Mouse (Mus musculus) G1E (cell line): ENCODE data around the gene Gm3512. TPM values are rescaled to one million over a fixed set of nuclear protein-coding genes. Genes with fewer than 3 reads are reported as not detected.
"Not testable (repeated sequence)": the region's sequence is repeated elsewhere in the genome, so short reads cannot be mapped to it uniquely, and the experiment has no call there.

ENCODE experiments used
- ATAC-seq: 2 replicates; pipeline ENCODE4 v1.8.0; 2016; ENCODE audit warnings: mild to moderate bottlenecking; ENCODE audit not compliant: insufficient number of reproducible peaks, poor library complexity, low FRiP score, severe bottlenecking; ENCODE audit errors: extremely low read depth
- DNase-seq: peaks from one replicate; pipeline ENCODE4 v3.0.0; 2012; ENCODE audit warnings: low spot score
- H3K27me3 ChIP-seq: 2 replicates; pipeline ENCODE4 v1.6.1; 2012; ENCODE audit warnings: mild to moderate bottlenecking, low read length, inconsistent platforms; ENCODE audit not compliant: insufficient read depth
- H3K36me3 ChIP-seq: replicated peaks from 2 replicates; pipeline ENCODE3; 2012; ENCODE audit warnings: mild to moderate bottlenecking, inconsistent platforms
- H3K4me1 ChIP-seq: 2 replicates; pipeline ENCODE4 v1.6.1; 2012; ENCODE audit warnings: low read depth, low read length, inconsistent platforms, mixed read lengths; ENCODE audit not compliant: insufficient read depth
- H3K4me3 ChIP-seq: 2 replicates; pipeline ENCODE4 v1.5.1; 2012; ENCODE audit warnings: low read depth, mild to moderate bottlenecking, inconsistent platforms, low read length, moderate library complexity, mixed read lengths
- H3K9me3 ChIP-seq: replicated peaks from 2 replicates; pipeline ENCODE4 v1.6.1; 2012; ENCODE audit warnings: inconsistent platforms
- polyA plus RNA-seq: library from polyadenylated mRNA; stranded (reverse); fragments of >175 nt; gene quantifications from 2 replicates; pipeline ENCODE4 v1.2.3, GENCODE M21; 2012
- total RNA-seq, 2 experiments: library from RNA; stranded (forward) in 1 of 2; stranded (reverse) in 1 of 2; fragments of 200-1000 nt in 1 of 2; fragments of >200 nt in 1 of 2; fragmentation: Nextera tagmentation in 1 of 2; gene quantifications; 2 replicates each; pipeline ENCODE4 v1.2.3; 2014 to 2017

The Gm3512 gene
- total RNA-seq (2014; fragmentation: Nextera tagmentation) (not detected in 2 replicates), total RNA-seq (2017) (not detected in 2 replicates), polyA plus RNA-seq (not detected in 2 replicates)

- not testable (repeated sequence) for H3K4me1 ChIP-seq, H3K9me3 ChIP-seq, ATAC-seq, DNase-seq, H3K4me3 ChIP-seq, H3K27me3 ChIP-seq, H3K36me3 ChIP-seq
These were observed at the start of gene Gm3512 for GRCm38 (mm10) chr14:7174483-7174971. Gene Gm3512, minus strand, starts transcription at chr14:7174533.

DNA sequence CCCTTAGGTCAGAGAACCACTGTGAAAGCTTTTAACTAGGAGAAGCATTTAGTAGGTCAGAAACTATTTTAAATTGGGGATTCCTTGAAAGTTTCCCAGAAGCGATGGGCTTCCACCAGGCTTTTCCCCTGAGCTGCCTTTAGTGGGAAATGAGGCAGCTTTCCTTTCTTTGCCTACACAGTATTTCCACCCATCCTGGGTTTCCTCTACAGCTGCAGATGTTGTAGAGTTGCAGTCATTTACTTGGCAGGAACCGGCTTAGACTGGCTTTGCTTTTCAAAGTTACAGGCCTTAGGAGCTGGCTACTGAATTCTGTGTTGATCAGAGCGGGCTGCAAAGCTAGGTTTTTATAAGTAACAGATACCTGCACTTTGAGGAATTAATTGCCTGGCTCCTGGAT is 25.7 kb upstream of the Gm3512 start:
- H3K36me3 ChIP-seq, H3K4me1 ChIP-seq, H3K9me3 ChIP-seq, DNase-seq, H3K4me3 ChIP-seq, H3K27me3 ChIP-seq, ATAC-seq: not testable (repeated sequence)

DNA sequence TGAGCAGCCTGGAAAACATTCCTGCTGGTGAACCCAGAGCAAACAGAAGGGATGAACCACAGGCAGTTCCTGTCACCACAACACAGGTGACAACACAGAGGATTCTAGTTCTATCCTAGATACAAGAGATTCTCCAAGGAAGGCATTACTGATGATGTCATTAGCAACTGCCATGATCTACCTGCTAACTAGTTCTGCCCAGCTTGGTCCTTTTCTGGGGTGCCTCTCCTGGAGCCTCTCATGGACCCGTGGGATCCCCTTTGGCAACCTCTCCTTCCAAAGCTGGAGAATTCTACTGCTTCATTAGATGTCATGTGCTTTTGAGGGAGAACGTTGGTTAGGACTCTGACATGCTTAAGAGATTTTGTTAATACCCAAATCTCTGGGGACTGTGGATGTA is 20.1 kb upstream of the Gm3512 start, which contains the start of gene Gm16434:
Gm16434 (minus strand) TSS at position 101 of the 400 bp plus-strand sequence.
- DNase-seq, ATAC-seq, H3K4me3 ChIP-seq, H3K4me1 ChIP-seq, H3K27me3 ChIP-seq, H3K9me3 ChIP-seq, H3K36me3 ChIP-seq: not testable (repeated sequence)

DNA sequence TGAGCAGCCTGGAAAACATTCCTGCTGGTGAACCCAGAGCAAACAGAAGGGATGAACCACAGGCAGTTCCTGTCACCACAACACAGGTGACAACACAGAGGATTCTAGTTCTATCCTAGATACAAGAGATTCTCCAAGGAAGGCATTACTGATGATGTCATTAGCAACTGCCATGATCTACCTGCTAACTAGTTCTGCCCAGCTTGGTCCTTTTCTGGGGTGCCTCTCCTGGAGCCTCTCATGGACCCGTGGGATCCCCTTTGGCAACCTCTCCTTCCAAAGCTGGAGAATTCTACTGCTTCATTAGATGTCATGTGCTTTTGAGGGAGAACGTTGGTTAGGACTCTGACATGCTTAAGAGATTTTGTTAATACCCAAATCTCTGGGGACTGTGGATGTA is 49.0 kb downstream of the Gm3512 start, which contains the start of gene Gm6676:
Gm6676 (minus strand) TSS at position 101 of the 400 bp plus-strand sequence.
- DNase-seq, result not testable (repeated sequence)

GRCm38 (mm10) chr14:7105124-7105802 is 69.1 kb downstream of the Gm3512 start:
- not testable (repeated sequence) for H3K36me3 ChIP-seq, H3K9me3 ChIP-seq, H3K4me1 ChIP-seq, H3K27me3 ChIP-seq, DNase-seq, H3K4me3 ChIP-seq, ATAC-seq

More for the DNA sequence above, 49.0 kb downstream of the Gm3512 start, which contains the start of gene Gm6676:
- not testable (repeated sequence) for ATAC-seq, H3K4me3 ChIP-seq, H3K4me1 ChIP-seq, H3K27me3 ChIP-seq, H3K9me3 ChIP-seq, H3K36me3 ChIP-seq

Other genes starting within 250 kb of the Gm3512 start
- not detected in 2 replicates for gene Gm6356, start 200.7 kb downstream of the Gm3512 start, total RNA-seq (2014; fragmentation: Nextera tagmentation)
- gene Gm6356, start 200.7 kb downstream of the Gm3512 start, total RNA-seq (2017), result 0.11 TPM in 1 of 2 replicates, not detected in the other
- gene Gm6356, start 200.7 kb downstream of the Gm3512 start, polyA plus RNA-seq, result not detected in 2 replicates
- not detected in 2 replicates for gene Gm10406, start 147.1 kb downstream of the Gm3512 start, total RNA-seq (2014; fragmentation: Nextera tagmentation)
- 0.49 TPM in 1 of 2 replicates, not detected in the other for gene Gm10406, start 147.1 kb downstream of the Gm3512 start, total RNA-seq (2017)
- gene Gm10406, start 147.1 kb downstream of the Gm3512 start, polyA plus RNA-seq, result not detected in 2 replicates
- not detected in 2 replicates for gene Gm3685, start 129.6 kb downstream of the Gm3512 start, total RNA-seq (2014; fragmentation: Nextera tagmentation)
- not detected in 2 replicates for gene Gm3685, start 129.6 kb downstream of the Gm3512 start, total RNA-seq (2017)
- gene Gm3685, start 129.6 kb downstream of the Gm3512 start, polyA plus RNA-seq, result not detected in 2 replicates
- gene Gm3696, start 73.9 kb downstream of the Gm3512 start, total RNA-seq (2014; fragmentation: Nextera tagmentation), result not detected in 2 replicates
- 0.49 TPM in 1 of 2 replicates, not detected in the other for gene Gm3696, start 73.9 kb downstream of the Gm3512 start, total RNA-seq (2017)
- gene Gm3696, start 73.9 kb downstream of the Gm3512 start, polyA plus RNA-seq, result not detected in 2 replicates
- not detected in 2 replicates for gene Gm6676, start 49.1 kb downstream of the Gm3512 start, total RNA-seq (2014; fragmentation: Nextera tagmentation)
- not detected in 2 replicates for gene Gm6676, start 49.1 kb downstream of the Gm3512 start, total RNA-seq (2017)
- gene Gm6676, start 49.1 kb downstream of the Gm3512 start, polyA plus RNA-seq, result not detected in 2 replicates
- not detected in 2 replicates for gene Gm16434, start 20.0 kb upstream of the Gm3512 start, total RNA-seq (2014; fragmentation: Nextera tagmentation)
- gene Gm16434, start 20.0 kb upstream of the Gm3512 start, total RNA-seq (2017), result not detected in 2 replicates
- gene Gm16434, start 20.0 kb upstream of the Gm3512 start, polyA plus RNA-seq, result not detected in 2 replicates
- not detected in 2 replicates for gene Gm3727, start 90.2 kb upstream of the Gm3512 start, total RNA-seq (2014; fragmentation: Nextera tagmentation)
- gene Gm3727, start 90.2 kb upstream of the Gm3512 start, total RNA-seq (2017), result 0.11 and 0.17 TPM in 2 replicates
- gene Gm3727, start 90.2 kb upstream of the Gm3512 start, polyA plus RNA-seq, result not detected in 2 replicates
- gene Gm3739, start 140.5 kb upstream of the Gm3512 start, total RNA-seq (2014; fragmentation: Nextera tagmentation), result not detected in 2 replicates
- gene Gm3739, start 140.5 kb upstream of the Gm3512 start, total RNA-seq (2017), result 0.05 TPM in 1 of 2 replicates, not detected in the other
- gene Gm3739, start 140.5 kb upstream of the Gm3512 start, polyA plus RNA-seq, result not detected in 2 replicates
- gene Gm5797, start 157.9 kb upstream of the Gm3512 start, total RNA-seq (2014; fragmentation: Nextera tagmentation), result not detected in 2 replicates
- not detected in 2 replicates for gene Gm5797, start 157.9 kb upstream of the Gm3512 start, total RNA-seq (2017)
- gene Gm5797, start 157.9 kb upstream of the Gm3512 start, polyA plus RNA-seq, result not detected in 2 replicates
- not detected in 2 replicates for gene Gm8374, start 190.6 kb upstream of the Gm3512 start, total RNA-seq (2014; fragmentation: Nextera tagmentation)
- gene Gm8374, start 190.6 kb upstream of the Gm3512 start, total RNA-seq (2017), result 0.23 and 0.27 TPM in 2 replicates
- gene Gm8374, start 190.6 kb upstream of the Gm3512 start, polyA plus RNA-seq, result not detected in 2 replicates